Mouse (Mus musculus) ES-E14 (cell line): Measurements from ENCODE around the gene Adgrb3. TPM values are rescaled to one million over a fixed set of nuclear protein-coding genes. Genes with fewer than 3 reads are reported as not detected.

Experiments used
- DNase-seq: peaks from one replicate; pipeline ENCODE4 v3.0.0-alpha.2; 2013; ENCODE audit warnings: low read depth, low spot score
- H3K27ac ChIP-seq: 2 replicates; pipeline ENCODE4 v1.5.1; 2012; ENCODE audit warnings: low read depth, mild to moderate bottlenecking, low read length, moderate library complexity, mixed read lengths; ENCODE audit not compliant: poor library complexity, insufficient read depth, severe bottlenecking
- H3K36me3 ChIP-seq: 2 replicates; pipeline ENCODE4 v1.6.1; 2012; ENCODE audit warnings: mild to moderate bottlenecking, low read length, moderate library complexity, mixed read lengths; ENCODE audit not compliant: control insufficient read depth, poor library complexity, insufficient read depth, severe bottlenecking
- H3K4me1 ChIP-seq, 2 experiments: fragments of 150-350 bp in 1 of 2; sonication (generic) in 1 of 2; 2 replicates each; pipeline ENCODE4 v1.6.1; 2012; ENCODE audit warnings: low read length in 2 of 2, mild to moderate bottlenecking in 1 of 2, mixed read lengths in 1 of 2; ENCODE audit not compliant: control insufficient read depth in 2 of 2, insufficient read depth in 2 of 2, poor library complexity in 1 of 2
- H3K4me3 ChIP-seq, 2 experiments: fragments of 150-350 bp in 1 of 2; sonication (generic) in 1 of 2; 2 replicates each; pipeline ENCODE4 v1.5.1; 2012; ENCODE audit warnings: low read length in 2 of 2, low read depth in 1 of 2, mild to moderate bottlenecking in 1 of 2, mixed read lengths in 1 of 2; ENCODE audit not compliant: insufficient read depth in 1 of 2, poor library complexity in 1 of 2, severe bottlenecking in 1 of 2
- H3K9ac ChIP-seq: 2 replicates; pipeline ENCODE4 v1.6.1; 2012; ENCODE audit warnings: low read depth, mild to moderate bottlenecking, low read length, mixed read lengths; ENCODE audit not compliant: poor library complexity, insufficient read depth, severe bottlenecking
- H3K9me3 ChIP-seq: fragments of 150-350 bp; sonication (generic); 2 replicates; pipeline ENCODE4 v1.6.1; 2012; ENCODE audit warnings: low read depth, mild to moderate bottlenecking, low read length; ENCODE audit not compliant: control insufficient read depth, insufficient read depth
- CHD2 ChIP-seq: IDR thresholded peaks from 2 replicates; pipeline ENCODE4 v1.6.1; 2014; ENCODE audit warnings: mild to moderate bottlenecking, low read depth, low read length, inconsistent platforms
- HCFC1 ChIP-seq: IDR thresholded peaks from 2 replicates; pipeline ENCODE4 v1.6.1; 2012; ENCODE audit warnings: low read length, inconsistent platforms, borderline replicate concordance; ENCODE audit not compliant: insufficient read depth
- MAFK ChIP-seq: IDR thresholded peaks from 2 replicates; pipeline ENCODE4 v1.6.1; 2014; ENCODE audit warnings: mild to moderate bottlenecking, low read depth, low read length, inconsistent platforms; ENCODE audit not compliant: insufficient read depth
- ZC3H11A ChIP-seq: IDR thresholded peaks from 2 replicates; pipeline ENCODE4 v1.6.1; 2012; ENCODE audit warnings: low read depth, mild to moderate bottlenecking, inconsistent platforms, low read length, borderline replicate concordance
- ZNF384 ChIP-seq: IDR thresholded peaks from 2 replicates; pipeline ENCODE4 v1.6.1; 2012; ENCODE audit warnings: low read depth, low read length, inconsistent platforms
- in situ Hi-C, 2 experiments: fragments of 600-800 bp; cut with MboI; formaldehyde crosslinking; loops; one replicate each; pipeline ENCODE4 v1.15.1; 2025; ENCODE audit warnings: low sequenced_read_pairs in 2 of 2, inconsistent platforms in 1 of 2; ENCODE audit not compliant: unreplicated experiment in 2 of 2
- total RNA-seq: library from RNA; depleted of rRNA; stranded (reverse); fragments of 300-350 nt; gene quantifications from 2 replicates; pipeline ENCODE4 v1.2.3, GENCODE M21; 2012

Adgrb3 gene
- total RNA-seq, 1 experiment, result 0.27 TPM

- Histone ChIP-seq H3K4me1 (no peaks in the 10 kb centered on the region), H3K27ac (no peak overlapping the region), H3K4me3 (no peak overlapping the region), H3K36me3 (no peaks in the 10 kb centered on the region), H3K9me3 (no peaks in the 10 kb centered on the region), H3K9ac (no peak overlapping the region)
- in situ Hi-C loops, result no loop called here
- TF ChIP-seq ZC3H11A, result no peak
- no peak for TF ChIP-seq HCFC1
- no peak for TF ChIP-seq ZNF384
- no peak for TF ChIP-seq MAFK
- TF ChIP-seq CHD2, result no peak
- no peak for DNase-seq
Measured at GRCm38 (mm10) chr1:25075952-25076351, 753.6 kb downstream of the Adgrb3 start.

- TF ChIP-seq CHD2 (no peak), ZNF384 (no peak), MAFK (no peak)
- Histone ChIP-seq H3K27ac (no peak overlapping the region), H3K9me3 (no peaks in the 10 kb centered on the region), H3K36me3 (no peaks in the 10 kb centered on the region), H3K9ac (no peak overlapping the region), H3K4me1 (no peaks in the 10 kb centered on the region), H3K4me3 (0 out of 4 replicates have a peak overlapping the region, but pooled peaks of 1 of the 2 experiments have one; percentile 15)
- DNase-seq, result no peak
- in situ Hi-C loops, result no loop called here
Measured at GRCm38 (mm10) chr1:25063964-25064363, 765.5 kb downstream of the Adgrb3 start.

GRCm38 (mm10) chr1:25060935-25061334 lies 768.6 kb downstream of the Adgrb3 start:
- in situ Hi-C loops, result no loop called here
- Histone ChIP-seq H3K4me1 (no peaks in the 10 kb centered on the region), H3K36me3 (no peaks in the 10 kb centered on the region), H3K9ac (no peak overlapping the region), H3K9me3 (no peaks in the 10 kb centered on the region), H3K27ac (no peak overlapping the region), H3K4me3 (no peak overlapping the region)
- DNase-seq, result no peak
- TF ChIP-seq HCFC1, result no peak
- TF ChIP-seq CHD2, result no peak
- TF ChIP-seq ZC3H11A, result no peak
- TF ChIP-seq ZNF384, result no peak
- no peak for TF ChIP-seq MAFK

GRCm38 (mm10) chr1:25060191-25060590 lies 769.3 kb downstream of the Adgrb3 start:
- in situ Hi-C loops, result no loop called here
- no peaks in the 10 kb centered on the region for H3K4me1 ChIP-seq
- no peak for DNase-seq
- no peak overlapping the region for H3K9ac ChIP-seq
- H3K27ac ChIP-seq, result no peak overlapping the region
- no peak for TF ChIP-seq CHD2
- no peak for TF ChIP-seq ZNF384
- TF ChIP-seq ZC3H11A, result no peak
- TF ChIP-seq HCFC1, result no peak
- TF ChIP-seq MAFK, result no peak
- no peak overlapping the region for H3K4me3 ChIP-seq
- H3K9me3 ChIP-seq, result no peaks in the 10 kb centered on the region
- no peaks in the 10 kb centered on the region for H3K36me3 ChIP-seq

- Histone ChIP-seq H3K9me3 (no peaks in the 10 kb centered on the region), H3K36me3 (no peaks in the 10 kb centered on the region), H3K4me1 (no peaks in the 10 kb centered on the region), H3K27ac (no peak overlapping the region), H3K4me3 (no peak overlapping the region), H3K9ac (no peak overlapping the region)
- no peak for TF ChIP-seq HCFC1
- TF ChIP-seq ZC3H11A, result no peak
- TF ChIP-seq MAFK, result no peak
- TF ChIP-seq CHD2, result no peak
- no peak for TF ChIP-seq ZNF384
- in situ Hi-C loops, result no loop called here
- DNase-seq, result no peak
Measured at GRCm38 (mm10) chr1:25057656-25058055, 771.9 kb downstream of the Adgrb3 start.
